Mouse (Mus musculus) stomach, postnatal 0 days (tissue): ENCODE results near the gene Galnt9.

ENCODE experiments used
- CTCF ChIP-seq: IDR thresholded peaks from 2 replicates; pipeline ENCODE4 v1.5.1; 2016; ENCODE audit warnings: antibody characterized with exemption, low read depth, mild to moderate bottlenecking, moderate library complexity
- EP300 ChIP-seq: optimal IDR thresholded peaks from 2 replicates; pipeline ENCODE3; 2016; ENCODE audit warnings: antibody characterized with exemption

DNA sequence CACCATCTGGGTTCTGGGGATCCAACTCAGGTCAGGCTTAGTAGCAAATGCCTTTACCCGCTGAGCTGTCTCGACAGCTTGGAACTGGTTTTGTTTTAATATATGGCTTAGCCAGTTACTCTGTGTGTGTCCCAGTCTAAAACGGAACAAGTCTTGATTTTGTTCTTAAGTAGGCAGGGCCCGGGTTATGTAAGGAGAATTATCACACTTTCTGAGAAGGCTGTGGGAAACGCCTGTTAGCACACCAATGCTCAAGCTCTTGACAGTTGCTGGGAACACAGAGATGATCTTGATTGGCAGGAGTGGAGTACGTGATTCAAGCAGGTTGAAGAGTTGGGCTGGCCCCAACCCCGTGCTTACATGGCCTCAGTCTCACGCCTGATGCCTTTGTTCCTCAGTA is 15.5 kb downstream of the Galnt9 start:
- TF ChIP-seq CTCF, result no peak
- TF ChIP-seq EP300, result no peak
